Mouse (Mus musculus): Measurements from ENCODE around the gene Arhgap25. TPM values are rescaled to one million over a fixed set of nuclear protein-coding genes. Genes with fewer than 3 reads are reported as not detected.
"Not testable (repeated sequence)": the region's sequence is repeated elsewhere in the genome, so short reads cannot be mapped to it uniquely, and the experiment has no call there.

Gene Arhgap25
- polyA plus RNA-seq, 1 experiment = 69.0 TPM

GRCm38 (mm10) chr6:87487657-87488426 is 45.2 kb downstream of the Arhgap25 start:
- no peak overlapping the region for H3K4me3 ChIP-seq (ENCODE audit: insufficient read depth, low read length)
- 0 out of 2 replicates have a peak, but pooled peaks cover 2% of the 10 kb centered on the region for H3K4me1 ChIP-seq (ENCODE audit: control insufficient read depth, insufficient read depth, low read length)
- no peak overlapping the region for H3K27ac ChIP-seq (ENCODE audit: insufficient read depth, low read depth, low read length)
- TF ChIP-seq CTCF (IDR thresholded peaks at IDR 0.05; ENCODE audit: low read depth, low read length) (0 out of 2 replicates have a peak, but pooled peaks have one; percentile 28), POLR2A (IDR thresholded peaks at IDR 0.05; ENCODE audit: borderline replicate concordance, low read depth, low read length) (no peak)

GRCm38 (mm10) chr6:87484806-87485205 is 48.3 kb downstream of the Arhgap25 start:
- Histone ChIP-seq H3K27ac (ENCODE audit: insufficient read depth, low read depth, low read length) (no peak overlapping the region), H3K4me3 (ENCODE audit: insufficient read depth, low read length) (no peak overlapping the region), H3K4me1 (ENCODE audit: control insufficient read depth, insufficient read depth, low read length) (0 out of 2 replicates have a peak, but pooled peaks cover 2% of the 10 kb centered on the region)
- TF ChIP-seq POLR2A (IDR thresholded peaks at IDR 0.05; ENCODE audit: borderline replicate concordance, low read depth, low read length) = no peak
- TF ChIP-seq CTCF (IDR thresholded peaks at IDR 0.05; ENCODE audit: low read depth, low read length) = no peak

GRCm38 (mm10) chr6:87483900-87484289 is 49.2 kb downstream of the Arhgap25 start:
- Histone ChIP-seq H3K4me3 (ENCODE audit: insufficient read depth, low read length) (no peak overlapping the region), H3K4me1 (ENCODE audit: control insufficient read depth, insufficient read depth, low read length) (0 out of 2 replicates have a peak, but pooled peaks cover 2% of the 10 kb centered on the region), H3K27ac (ENCODE audit: insufficient read depth, low read depth, low read length) (no peak overlapping the region)
- TF ChIP-seq POLR2A (IDR thresholded peaks at IDR 0.05; ENCODE audit: borderline replicate concordance, low read depth, low read length) (no peak), CTCF (IDR thresholded peaks at IDR 0.05; ENCODE audit: low read depth, low read length) (no peak)

GRCm38 (mm10) chr6:87483224-87483899 is 49.7 kb downstream of the Arhgap25 start:
- no peak for TF ChIP-seq CTCF (IDR thresholded peaks at IDR 0.05; ENCODE audit: low read depth, low read length)
- TF ChIP-seq POLR2A (IDR thresholded peaks at IDR 0.05; ENCODE audit: borderline replicate concordance, low read depth, low read length) = no peak
- Histone ChIP-seq H3K27ac (ENCODE audit: insufficient read depth, low read depth, low read length) (no peak overlapping the region), H3K4me1 (ENCODE audit: control insufficient read depth, insufficient read depth, low read length) (0 out of 2 replicates have a peak, but pooled peaks cover 2% of the 10 kb centered on the region), H3K4me3 (ENCODE audit: insufficient read depth, low read length) (no peak overlapping the region)

- no peak for TF ChIP-seq CTCF (IDR thresholded peaks at IDR 0.05; ENCODE audit: low read depth, low read length)
- no peak for TF ChIP-seq POLR2A (IDR thresholded peaks at IDR 0.05; ENCODE audit: borderline replicate concordance, low read depth, low read length)
- Histone ChIP-seq H3K4me1 (ENCODE audit: control insufficient read depth, insufficient read depth, low read length) (no peaks in the 10 kb centered on the region), H3K4me3 (ENCODE audit: insufficient read depth, low read length) (no peak overlapping the region)
These were observed 53.6 kb downstream of the Arhgap25 start for GRCm38 (mm10) chr6:87479291-87479999.

GRCm38 (mm10) chr6:87478847-87479246 is 54.2 kb downstream of the Arhgap25 start:
- no peak overlapping the region for H3K27ac ChIP-seq (ENCODE audit: insufficient read depth, low read depth, low read length)
- no peak for TF ChIP-seq CTCF (IDR thresholded peaks at IDR 0.05; ENCODE audit: low read depth, low read length)
- no peak for TF ChIP-seq POLR2A (IDR thresholded peaks at IDR 0.05; ENCODE audit: borderline replicate concordance, low read depth, low read length)
- no peaks in the 10 kb centered on the region for H3K4me1 ChIP-seq (ENCODE audit: control insufficient read depth, insufficient read depth, low read length)
- no peak overlapping the region for H3K4me3 ChIP-seq (ENCODE audit: insufficient read depth, low read length)

More at GRCm38 (mm10) chr6:87479291-87479999, 53.6 kb downstream of the Arhgap25 start:
- H3K27ac ChIP-seq (ENCODE audit: insufficient read depth, low read depth, low read length) = no peak overlapping the region

GRCm38 (mm10) chr6:87475223-87475622 is 57.8 kb downstream of the Arhgap25 start:
- H3K27ac ChIP-seq (ENCODE audit: insufficient read depth, low read depth, low read length) = no peak overlapping the region
- H3K4me3 ChIP-seq (ENCODE audit: insufficient read depth, low read length) = no peak overlapping the region
- H3K4me1 ChIP-seq (ENCODE audit: control insufficient read depth, insufficient read depth, low read length) = peaks cover 7% of the 10 kb centered on the region
- no peak for TF ChIP-seq POLR2A (IDR thresholded peaks at IDR 0.05; ENCODE audit: borderline replicate concordance, low read depth, low read length)
- no peak for TF ChIP-seq CTCF (IDR thresholded peaks at IDR 0.05; ENCODE audit: low read depth, low read length)

- H3K27ac ChIP-seq (ENCODE audit: insufficient read depth, low read depth, low read length); H3K4me1 ChIP-seq (ENCODE audit: control insufficient read depth, insufficient read depth, low read length); H3K4me3 ChIP-seq (ENCODE audit: insufficient read depth, low read length): not testable (repeated sequence)
These were observed 63.0 kb downstream of the Arhgap25 start for GRCm38 (mm10) chr6:87470098-87470497.

GRCm38 (mm10) chr6:87468372-87468771 is 64.7 kb downstream of the Arhgap25 start:
- Histone ChIP-seq H3K4me1 (ENCODE audit: control insufficient read depth, insufficient read depth, low read length) (peaks cover 7% of the 10 kb centered on the region), H3K4me3 (ENCODE audit: insufficient read depth, low read length) (no peak overlapping the region), H3K27ac (ENCODE audit: insufficient read depth, low read depth, low read length) (no peak overlapping the region)
- TF ChIP-seq CTCF (IDR thresholded peaks at IDR 0.05; ENCODE audit: low read depth, low read length) (no peak), POLR2A (IDR thresholded peaks at IDR 0.05; ENCODE audit: borderline replicate concordance, low read depth, low read length) (no peak)

Measured in bone marrow macrophage, adult 2 months (primary cell).